Mouse (Mus musculus) adrenal gland, adult (tissue): Measurements from ENCODE around the gene Lrrc27.

Experiments
- DNase-seq, 2 experiments: peaks; one replicate each; pipeline ENCODE4 v3.0.0; 2022 to 2023; ENCODE audit warnings: low spot score in 1 of 2; ENCODE audit not compliant: inconsistent age in 2 of 2

Gene Lrrc27

GRCm38 (mm10) chr7:139214160-139214559, 1.4 kb downstream of the Lrrc27 start:
- DNase-seq, result no peak

GRCm38 (mm10) chr7:139214596-139215340, 2.0 kb downstream of the Lrrc27 start:
- DNase-seq, result peak in 1 of 2 experiments; percentile 29

- DNase-seq, result peak in 1 of 2 experiments; percentile 23
Measured at GRCm38 (mm10) chr7:139215516-139215915, 2.7 kb downstream of the Lrrc27 start.

GRCm38 (mm10) chr7:139215946-139216345, 3.2 kb downstream of the Lrrc27 start:
- peak in 1 of 2 experiments; percentile 19 for DNase-seq

GRCm38 (mm10) chr7:139216464-139216863, 3.7 kb downstream of the Lrrc27 start:
- peak in 1 of 2 experiments; percentile 20 for DNase-seq

GRCm38 (mm10) chr7:139217046-139217445, 4.3 kb downstream of the Lrrc27 start:
- no peak for DNase-seq

- peak; percentile 50 to 82 for DNase-seq
Measured at GRCm38 (mm10) chr7:139218641-139219415, 6.0 kb downstream of the Lrrc27 start.

- DNase-seq, result peak in 1 of 2 experiments; percentile 13
Measured at GRCm38 (mm10) chr7:139219486-139219885, 6.7 kb downstream of the Lrrc27 start.

GRCm38 (mm10) chr7:139220303-139220702, 7.5 kb downstream of the Lrrc27 start:
- DNase-seq, result peak; percentile 66 to 74

- DNase-seq, result no peak
Measured at GRCm38 (mm10) chr7:139221072-139221471, 8.3 kb downstream of the Lrrc27 start.

GRCm38 (mm10) chr7:139221856-139222255, 9.1 kb downstream of the Lrrc27 start:
- DNase-seq, result peak in 1 of 2 experiments; percentile 2

- peak in 1 of 2 experiments; percentile 2 for DNase-seq
Measured at GRCm38 (mm10) chr7:139222341-139222740, 9.6 kb downstream of the Lrrc27 start.

GRCm38 (mm10) chr7:139224070-139224469, 11.3 kb downstream of the Lrrc27 start:
- peak; percentile 8 to 50 for DNase-seq

- DNase-seq, result peak; percentile 39 to 68
Measured at GRCm38 (mm10) chr7:139224725-139225124, 11.9 kb downstream of the Lrrc27 start.

GRCm38 (mm10) chr7:139226416-139226815, 13.6 kb downstream of the Lrrc27 start:
- DNase-seq, result no peak

GRCm38 (mm10) chr7:139228447-139229171, 15.8 kb downstream of the Lrrc27 start:
- DNase-seq, result peak in 1 of 2 experiments; percentile 67

GRCm38 (mm10) chr7:139229837-139230236, 17.0 kb downstream of the Lrrc27 start:
- DNase-seq, result no peak

GRCm38 (mm10) chr7:139230241-139230640, 17.5 kb downstream of the Lrrc27 start:
- DNase-seq, result no peak

- peak; percentile 91 to 97 for DNase-seq
Measured at GRCm38 (mm10) chr7:139233714-139234113, 20.9 kb downstream of the Lrrc27 start.

GRCm38 (mm10) chr7:139234426-139235188, 21.8 kb downstream of the Lrrc27 start:
- peak; percentile 45 to 71 for DNase-seq
